Mouse (Mus musculus): ENCODE data around the gene Scin. TPM values are rescaled to one million over a fixed set of nuclear protein-coding genes. Genes with fewer than 3 reads are reported as not detected.

The Scin gene
- polyA plus RNA-seq, 1 experiment from 2014 or later, result not detected

Other genes with a start within 250 kb of the Scin start
- 138 and 165 TPM in 2 replicates for gene Arl4a, start 96.2 kb downstream of the Scin start, polyA plus RNA-seq (2014; fragmentation: Nextera tagmentation; extraction: Ambion mirVana)
- 0.30 and 0.32 TPM in 2 replicates for gene Lsmem1, start 65.3 kb upstream of the Scin start, polyA plus RNA-seq (2014; fragmentation: Nextera tagmentation; extraction: Ambion mirVana)
- 174 and 182 TPM in 2 replicates for gene Ifrd1, start 114.3 kb upstream of the Scin start, polyA plus RNA-seq (2014; fragmentation: Nextera tagmentation; extraction: Ambion mirVana)